Mouse (Mus musculus) liver, adult 2 months (tissue): ENCODE results near the gene Pappa. TPM values are rescaled to one million over a fixed set of nuclear protein-coding genes. Genes with fewer than 3 reads are reported as not detected.

Experiments
- DNase-seq: peaks from one replicate; pipeline ENCODE4 v3.0.0-alpha.2; 2011; ENCODE audit warnings: low read depth, low spot score; ENCODE audit errors: extremely low read depth
- H3K27ac ChIP-seq: fragments of 200-500 bp; replicated peaks from 2 replicates; pipeline ENCODE4 v1.5.1; 2012; ENCODE audit warnings: low read depth, mild to moderate bottlenecking, control low read depth, inconsistent platforms, low read length; ENCODE audit not compliant: insufficient read depth
- H3K27me3 ChIP-seq: fragments of 200-500 bp; 2 replicates; pipeline ENCODE4 v1.6.1; 2012; ENCODE audit warnings: mild to moderate bottlenecking, moderate library complexity, low read length, inconsistent platforms; ENCODE audit not compliant: control insufficient read depth, insufficient read depth
- H3K36me3 ChIP-seq: fragments of 200-500 bp; 2 replicates; pipeline ENCODE4 v1.6.1; 2012; ENCODE audit warnings: low read length, inconsistent platforms; ENCODE audit not compliant: control insufficient read depth, insufficient read depth
- H3K4me1 ChIP-seq: fragments of 200-500 bp; 2 replicates; pipeline ENCODE4 v1.6.1; 2011; ENCODE audit warnings: low read length; ENCODE audit not compliant: control insufficient read depth, insufficient read depth
- H3K4me3 ChIP-seq: fragments of 200-500 bp; 2 replicates; pipeline ENCODE4 v1.5.1; 2011; ENCODE audit warnings: low read depth, mild to moderate bottlenecking, control low read depth, low read length, moderate library complexity; ENCODE audit not compliant: insufficient read depth
- H3K79me2 ChIP-seq: fragments of 200-500 bp; 2 replicates; pipeline ENCODE4 v1.6.1; 2012; ENCODE audit warnings: inconsistent platforms, mild to moderate bottlenecking, low read length, moderate library complexity; ENCODE audit not compliant: control insufficient read depth, insufficient read depth
- H3K9ac ChIP-seq: fragments of 200-500 bp; 2 replicates; pipeline ENCODE4 v1.6.1; 2012; ENCODE audit warnings: low read depth, mild to moderate bottlenecking, control low read depth, inconsistent platforms, low read length
- CTCF ChIP-seq: fragments of 200-500 bp; IDR thresholded peaks from 2 replicates; pipeline ENCODE4 v1.5.1; 2011; ENCODE audit warnings: low read depth, low read length, control low read depth
- POLR2A ChIP-seq: fragments of 200-500 bp; IDR thresholded peaks from 2 replicates; pipeline ENCODE4 v1.6.1; 2011; ENCODE audit warnings: low read length, control low read depth; ENCODE audit not compliant: insufficient read depth; ENCODE audit errors: extremely low read depth
- WGBS: fragments of 180-500 bp; shearing (Covaris S2); methylation state at CpG from one replicate; pipeline ENCODE4 v1.1.7; 2018; 5-methylcytosine and 5-hydroxymethylcytosine counted together
- polyA plus RNA-seq: library from polyadenylated mRNA; depleted of rRNA; stranded (reverse); fragments of >200 nt; gene quantifications from 2 replicates; pipeline ENCODE4 v1.2.3, GENCODE M21; 2012
- total RNA-seq: library from RNA; depleted of rRNA; stranded (reverse); fragments of >200 nt; gene quantifications from 2 replicates; pipeline ENCODE4 v1.2.3, GENCODE M21; 2014

The Pappa gene
- total and polyA plus RNA-seq, 2 experiments: 0.02 to 0.09 TPM

- peaks cover 11% of the 10 kb centered on the region for H3K4me1 ChIP-seq
- H3K4me3 ChIP-seq: no peak overlapping the region
- H3K9ac ChIP-seq: no peak overlapping the region
- DNase-seq: no peak
- peaks cover 11% of the 10 kb centered on the region for H3K27me3 ChIP-seq
- no peaks in the 10 kb centered on the region for H3K36me3 ChIP-seq
- H3K27ac ChIP-seq: no peak overlapping the region
- WGBS: 0% methylated on average over 2 of the region's 2 CpGs
- no peak for TF ChIP-seq CTCF
- TF ChIP-seq POLR2A: no peak
- no peaks in the 10 kb centered on the region for H3K79me2 ChIP-seq
Measured at GRCm38 (mm10) chr4:65122841-65123240, 1.1 kb upstream of the Pappa start.

- no peak overlapping the region for H3K27ac ChIP-seq
- H3K36me3 ChIP-seq: no peaks in the 10 kb centered on the region
- peaks cover 11% of the 10 kb centered on the region for H3K4me1 ChIP-seq
- TF ChIP-seq CTCF: no peak
- TF ChIP-seq POLR2A: no peak
- peaks cover 11% of the 10 kb centered on the region for H3K27me3 ChIP-seq
- DNase-seq: no peak
- WGBS: 3% methylated on average over 78 of the region's 80 CpGs
- H3K9ac ChIP-seq: no peak overlapping the region
- H3K79me2 ChIP-seq: no peaks in the 10 kb centered on the region
- peak overlapping the region; percentile 11; the same call in 1 of the 2 replicates for H3K4me3 ChIP-seq
Measured at GRCm38 (mm10) chr4:65124369-65125151, 586 bp downstream of the Pappa start.

GRCm38 (mm10) chr4:65125341-65126332, 1.7 kb downstream of the Pappa start:
- Histone ChIP-seq H3K36me3 (no peaks in the 10 kb centered on the region), H3K27me3 (peaks cover 11% of the 10 kb centered on the region), H3K4me1 (peaks cover 11% of the 10 kb centered on the region), H3K27ac (no peak overlapping the region), H3K9ac (peak overlapping the region; percentile 31; the same call in 1 of the 2 replicates), H3K79me2 (no peaks in the 10 kb centered on the region), H3K4me3 (peak overlapping the region; percentile 20)
- DNase-seq: no peak
- WGBS: under 1% methylated on average over 30 of the region's 30 CpGs
- TF ChIP-seq CTCF: no peak
- TF ChIP-seq POLR2A: no peak

GRCm38 (mm10) chr4:65126451-65127290, 2.7 kb downstream of the Pappa start:
- Histone ChIP-seq H3K9ac (no peak overlapping the region), H3K36me3 (no peaks in the 10 kb centered on the region), H3K27me3 (peaks cover 11% of the 10 kb centered on the region), H3K4me3 (peak overlapping the region; percentile 28), H3K79me2 (no peaks in the 10 kb centered on the region), H3K27ac (no peak overlapping the region), H3K4me1 (peaks cover 11% of the 10 kb centered on the region)
- no peak for DNase-seq
- 5% methylated on average over 23 of the region's 23 CpGs for WGBS
- TF ChIP-seq POLR2A (no peak), CTCF (no peak)

- peak; percentile 43 for DNase-seq
- H3K27me3 ChIP-seq: peaks cover 11% of the 10 kb centered on the region
- no peak overlapping the region for H3K4me3 ChIP-seq
- no peaks in the 10 kb centered on the region for H3K36me3 ChIP-seq
- TF ChIP-seq CTCF (no peak), POLR2A (no peak)
- H3K4me1 ChIP-seq: peaks cover 11% of the 10 kb centered on the region
- 27% methylated on average over 6 of the region's 6 CpGs for WGBS
- no peak overlapping the region for H3K27ac ChIP-seq
- H3K9ac ChIP-seq: no peak overlapping the region
- no peaks in the 10 kb centered on the region for H3K79me2 ChIP-seq
Measured at GRCm38 (mm10) chr4:65127291-65127590, 3.3 kb downstream of the Pappa start.
